Mouse (Mus musculus): ENCODE measurements around the gene Hoxc9. TPM values are rescaled to one million over a fixed set of nuclear protein-coding genes. Genes with fewer than 3 reads are reported as not detected.

The Hoxc9 gene
- total RNA-seq, 1 experiment from 2014 or later = not detected

DNA sequence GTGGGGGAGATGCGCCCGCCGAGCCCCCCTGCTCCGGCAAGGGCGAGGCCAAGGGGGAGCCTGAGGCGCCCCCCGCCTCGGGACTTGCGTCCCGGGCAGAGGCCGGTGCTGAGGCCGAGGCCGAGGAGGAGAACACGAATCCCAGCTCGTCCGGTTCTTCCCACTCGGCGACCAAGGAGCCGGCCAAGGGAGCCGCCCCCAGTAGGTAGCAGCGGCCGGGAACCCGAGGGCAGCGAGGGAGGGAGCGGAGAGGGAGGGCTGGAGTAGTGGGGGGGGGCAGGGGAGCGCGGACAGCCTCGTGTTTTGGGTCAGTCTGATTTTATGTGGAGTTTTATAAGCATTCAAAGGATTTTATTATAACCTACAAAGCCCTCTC, 21.2 kb upstream of the Hoxc9 start:
- ATAC-seq (replicated peaks; ENCODE audit: low read depth, poor library complexity, severe bottlenecking) = no peak

DNA sequence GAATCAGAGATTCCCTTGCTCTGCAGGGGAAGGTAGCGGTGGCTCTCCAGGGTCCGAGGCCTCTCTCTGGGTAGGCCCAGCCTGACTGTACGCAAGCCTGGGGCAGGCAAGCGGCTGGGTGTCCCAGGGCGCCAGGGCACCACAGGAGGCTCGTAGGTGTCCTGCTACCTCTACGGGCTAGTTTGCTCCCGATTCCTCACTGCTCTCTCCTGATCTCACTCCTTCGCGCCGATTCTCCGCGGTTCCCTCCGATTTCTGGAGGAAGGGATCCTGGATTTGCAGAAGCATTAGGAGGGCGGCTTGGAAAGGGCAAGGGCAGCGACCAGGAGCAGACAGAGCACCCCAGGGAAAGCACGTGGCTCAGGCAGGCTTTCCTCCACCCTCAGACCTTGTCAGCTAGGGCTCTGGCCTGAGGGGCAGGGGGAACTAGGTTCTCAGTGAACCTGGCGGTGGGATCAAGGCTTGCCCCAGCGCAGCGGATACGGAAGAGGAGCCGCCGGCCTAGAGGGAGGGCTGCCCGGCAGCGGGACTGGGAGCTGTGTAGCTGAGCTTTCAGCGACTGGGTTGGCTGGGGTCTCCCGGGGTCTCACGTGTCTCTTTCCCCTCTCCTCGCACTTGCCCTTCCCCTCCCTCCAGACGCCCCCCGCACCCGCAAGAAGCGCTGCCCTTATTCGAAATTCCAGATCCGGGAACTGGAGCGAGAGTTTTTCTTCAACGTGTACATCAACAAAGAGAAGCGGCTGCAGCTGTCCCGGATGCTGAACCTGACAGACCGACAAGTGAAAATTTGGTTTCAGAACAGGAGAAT, 20.2 kb upstream of the Hoxc9 start:
- ATAC-seq (replicated peaks; ENCODE audit: low read depth, poor library complexity, severe bottlenecking) = no peak

DNA sequence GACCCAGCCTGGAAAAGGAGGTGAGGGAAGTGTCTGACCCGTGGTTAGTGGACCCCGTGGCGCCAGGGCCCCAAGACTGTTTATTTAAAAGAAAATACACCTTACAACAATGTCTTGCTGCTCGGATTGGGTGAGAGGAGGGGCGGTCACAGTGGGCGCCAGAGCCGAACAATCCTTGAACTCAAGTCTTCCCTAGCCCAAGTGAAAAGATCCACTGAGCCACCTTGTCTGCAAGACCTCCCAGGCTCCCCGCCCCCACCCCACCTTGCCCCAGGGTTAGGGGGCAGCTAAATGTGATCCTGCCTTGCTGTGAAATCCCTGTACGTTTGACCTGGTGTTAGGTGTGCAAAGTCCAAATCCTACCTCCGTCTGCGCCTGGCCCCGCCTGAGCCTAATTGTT, 19.3 kb upstream of the Hoxc9 start:
- no peak for ATAC-seq (replicated peaks; ENCODE audit: low read depth, poor library complexity, severe bottlenecking)

- no peak for ATAC-seq (replicated peaks; ENCODE audit: low read depth, poor library complexity, severe bottlenecking)
Observed at GRCm38 (mm10) chr15:102959663-102960191, 16.5 kb upstream of the Hoxc9 start.

DNA sequence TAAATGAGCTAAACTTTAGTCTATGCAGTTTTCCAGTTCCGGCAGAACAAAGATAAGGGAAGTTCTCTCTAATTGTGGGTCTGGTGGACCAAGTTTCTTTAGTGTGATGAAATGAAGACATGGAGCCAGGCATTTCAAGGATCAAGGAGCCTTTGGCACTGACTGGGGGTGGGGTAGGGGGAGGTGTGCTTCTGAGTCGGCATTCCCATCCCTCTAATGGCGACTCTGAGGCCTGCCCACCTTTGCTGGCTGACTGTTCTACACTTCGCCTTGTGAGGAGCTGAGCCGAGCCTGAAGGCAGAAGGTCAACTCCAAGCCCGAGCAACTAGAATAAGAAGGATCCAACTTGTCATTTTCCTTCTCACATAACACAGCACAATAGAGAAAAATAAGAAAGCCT, 14.5 kb upstream of the Hoxc9 start:
- ATAC-seq (replicated peaks; ENCODE audit: low read depth, poor library complexity, severe bottlenecking) = no peak

GRCm38 (mm10) chr15:102962492-102962891, 13.7 kb upstream of the Hoxc9 start:
- ATAC-seq (replicated peaks; ENCODE audit: low read depth, poor library complexity, severe bottlenecking) = no peak

DNA sequence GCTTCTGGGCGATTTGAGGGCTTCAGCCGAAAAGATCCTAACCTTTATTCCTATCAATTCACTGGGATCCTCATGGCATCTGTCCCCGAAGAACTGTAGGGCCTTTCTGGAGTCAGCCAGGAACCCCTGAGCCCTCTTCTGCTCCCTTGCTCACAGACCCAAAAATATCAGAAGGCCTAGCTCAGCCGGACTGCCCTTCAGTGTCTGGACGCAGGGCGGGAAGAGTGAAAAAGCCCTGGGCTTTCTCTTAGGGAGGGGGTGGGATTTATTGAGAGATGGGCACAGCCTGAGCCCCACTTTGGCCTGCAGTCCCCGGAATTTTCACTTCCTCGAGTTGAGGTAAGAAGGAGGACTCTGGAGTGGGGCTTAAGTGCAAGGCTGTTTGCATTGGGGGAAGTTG, 13.0 kb upstream of the Hoxc9 start:
- ATAC-seq (replicated peaks; ENCODE audit: low read depth, poor library complexity, severe bottlenecking) = no peak

- 0 out of 2 replicates have a peak, but pooled peaks have one; percentile 34 for ATAC-seq (replicated peaks; ENCODE audit: low read depth, poor library complexity, severe bottlenecking)
Observed at GRCm38 (mm10) chr15:102963671-102964640, 12.3 kb upstream of the Hoxc9 start.

- no peak for ATAC-seq (replicated peaks; ENCODE audit: low read depth, poor library complexity, severe bottlenecking)
Observed at GRCm38 (mm10) chr15:102965003-102965891, 11.0 kb upstream of the Hoxc9 start.

DNA sequence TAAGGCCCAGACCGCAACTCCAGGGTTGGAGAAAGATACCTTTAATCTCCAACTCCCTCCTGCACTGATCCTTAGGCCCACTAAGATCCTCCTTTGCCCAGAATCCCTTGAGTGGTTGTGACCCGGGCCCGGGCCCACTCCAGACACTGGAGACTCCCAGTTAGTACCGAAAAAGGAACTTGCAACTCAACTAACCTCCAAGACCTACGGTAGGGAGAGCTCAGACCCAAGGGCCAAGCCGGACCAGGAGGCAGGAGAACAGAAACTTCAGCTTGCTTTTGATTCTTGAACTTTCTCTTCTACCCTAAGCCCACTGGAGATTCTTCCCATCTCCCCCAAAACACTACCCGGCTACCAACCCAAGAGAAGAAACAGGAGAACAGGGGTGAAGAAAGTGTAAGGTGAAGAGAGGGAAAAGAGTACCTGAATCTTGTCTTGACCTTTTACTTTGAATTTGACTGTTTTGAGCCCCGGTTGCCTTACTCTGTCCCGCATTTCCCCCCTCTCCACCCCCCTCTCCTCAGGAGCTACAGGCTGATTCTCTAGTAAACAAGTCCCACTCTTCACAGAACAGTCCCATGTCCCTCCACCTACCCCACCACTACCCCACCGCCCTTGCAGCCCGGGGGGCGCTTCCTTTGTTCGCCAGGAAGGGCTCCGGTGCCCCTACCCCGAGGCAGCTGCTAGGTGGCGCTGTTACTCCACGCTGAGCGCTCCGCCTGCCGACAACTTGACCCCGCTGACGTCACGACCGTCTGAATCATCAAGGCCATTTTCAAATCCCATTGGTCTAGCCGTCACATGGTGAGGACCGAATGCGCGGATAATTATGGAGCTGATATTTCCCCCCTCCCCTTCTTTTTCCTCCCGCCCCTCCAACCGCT, 10.1 kb upstream of the Hoxc9 start:
- peak; percentile 66 for ATAC-seq (replicated peaks; ENCODE audit: low read depth, poor library complexity, severe bottlenecking)

DNA sequence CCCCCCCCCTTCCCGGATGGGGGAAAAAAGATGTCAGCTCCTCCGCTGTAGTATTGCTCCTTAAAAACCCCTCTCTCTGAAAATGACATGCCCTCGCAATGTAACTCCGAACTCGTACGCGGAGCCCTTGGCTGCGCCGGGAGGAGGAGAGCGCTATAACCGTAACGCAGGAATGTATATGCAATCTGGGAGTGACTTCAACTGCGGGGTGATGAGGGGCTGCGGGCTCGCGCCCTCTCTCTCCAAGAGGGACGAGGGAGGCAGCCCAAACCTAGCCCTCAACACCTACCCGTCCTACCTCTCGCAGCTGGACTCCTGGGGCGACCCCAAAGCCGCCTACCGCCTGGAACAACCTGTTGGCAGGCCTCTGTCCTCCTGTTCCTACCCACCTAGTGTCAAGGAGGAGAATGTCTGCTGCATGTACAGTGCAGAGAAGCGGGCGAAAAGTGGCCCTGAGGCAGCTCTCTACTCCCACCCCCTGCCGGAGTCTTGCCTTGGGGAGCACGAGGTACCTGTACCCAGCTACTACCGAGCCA, 9.4 kb upstream of the Hoxc9 start, which contains the start of gene Hoxc10:
Gene Hoxc10, plus strand, starts transcription at position 21 of the 536 bp plus-strand sequence.
- no peak for ATAC-seq (replicated peaks; ENCODE audit: low read depth, poor library complexity, severe bottlenecking)

GRCm38 (mm10) chr15:102967312-102967510, 9.0 kb upstream of the Hoxc9 start, which contains the start of gene Hoxc5:
TSS of gene Hoxc5 (plus strand) at chr15:102967443.
- no peak for ATAC-seq (replicated peaks; ENCODE audit: low read depth, poor library complexity, severe bottlenecking)

GRCm38 (mm10) chr15:102967511-102968397, 8.5 kb upstream of the Hoxc9 start:
- no peak for ATAC-seq (replicated peaks; ENCODE audit: low read depth, poor library complexity, severe bottlenecking)

DNA sequence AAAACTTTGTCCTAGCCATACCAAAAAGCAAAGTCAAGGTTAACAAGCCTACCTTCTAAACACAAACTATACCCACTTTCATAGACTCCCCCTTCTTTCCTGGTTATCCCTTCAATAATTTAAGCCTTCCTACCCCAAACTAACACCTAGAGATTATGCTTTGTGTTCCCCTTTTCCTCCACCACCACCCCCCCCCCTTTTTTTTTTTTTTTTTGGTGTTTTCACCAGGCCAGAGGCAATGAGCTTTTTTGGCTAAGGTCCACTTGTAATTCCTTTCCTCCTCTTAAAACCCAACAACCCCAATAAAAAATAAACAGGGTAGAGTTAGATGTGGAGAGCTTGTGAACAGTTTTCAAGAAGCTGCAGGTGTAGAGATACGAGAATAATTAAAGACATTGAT, 6.9 kb upstream of the Hoxc9 start:
- ATAC-seq (replicated peaks; ENCODE audit: low read depth, poor library complexity, severe bottlenecking) = no peak

DNA sequence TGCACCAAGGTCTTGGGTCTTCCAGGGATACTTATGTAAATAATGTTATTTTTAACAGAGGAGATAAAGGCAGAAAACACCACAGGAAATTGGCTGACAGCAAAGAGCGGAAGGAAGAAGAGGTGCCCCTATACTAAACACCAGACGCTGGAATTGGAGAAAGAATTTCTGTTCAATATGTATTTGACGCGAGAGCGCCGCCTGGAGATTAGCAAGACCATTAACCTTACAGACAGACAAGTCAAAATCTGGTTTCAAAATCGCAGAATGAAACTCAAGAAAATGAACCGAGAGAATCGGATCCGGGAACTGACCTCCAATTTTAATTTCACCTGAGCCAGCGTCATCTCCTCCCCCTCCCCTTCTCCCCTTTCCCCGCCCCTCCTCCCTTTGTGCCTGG, 5.5 kb upstream of the Hoxc9 start:
- ATAC-seq (replicated peaks; ENCODE audit: low read depth, poor library complexity, severe bottlenecking) = no peak

- no peak for ATAC-seq (replicated peaks; ENCODE audit: low read depth, poor library complexity, severe bottlenecking)
Observed at GRCm38 (mm10) chr15:102972254-102972653, 4.0 kb upstream of the Hoxc9 start.

DNA sequence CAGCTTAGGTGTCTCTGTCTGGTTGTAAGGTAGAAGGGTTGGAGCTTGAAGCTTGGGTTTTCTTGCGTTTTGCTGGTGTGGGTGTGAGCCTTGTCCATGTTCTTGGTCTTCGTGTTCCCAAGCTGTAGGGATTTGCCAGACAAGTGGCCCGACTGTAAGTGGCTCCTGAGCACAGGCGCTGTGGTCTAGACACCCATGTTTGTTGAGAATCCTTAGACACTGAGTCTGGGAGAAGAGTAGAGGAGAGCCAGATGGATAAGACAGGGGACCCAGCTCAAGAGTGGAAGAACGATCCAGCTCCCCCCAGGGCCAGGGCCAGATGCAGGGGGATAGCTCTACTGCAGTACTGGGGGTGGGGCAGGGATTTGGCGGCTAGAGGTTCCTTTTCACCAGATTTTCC, 3.5 kb upstream of the Hoxc9 start:
- no peak for ATAC-seq (replicated peaks; ENCODE audit: low read depth, poor library complexity, severe bottlenecking)

GRCm38 (mm10) chr15:102975034-102975433, 1.2 kb upstream of the Hoxc9 start:
- no peak for ATAC-seq (replicated peaks; ENCODE audit: low read depth, poor library complexity, severe bottlenecking)
